Mouse (Mus musculus): ENCODE measurements around the gene Foxc2. TPM values are rescaled to one million over a fixed set of nuclear protein-coding genes. Genes with fewer than 3 reads are reported as not detected.
"Not testable (repeated sequence)": the region's sequence is repeated elsewhere in the genome, so short reads cannot be mapped to it uniquely, and the experiment has no call there.

The Foxc2 gene
- polyA plus RNA-seq, 1 experiment from 2014 or later: 0.12 TPM

DNA sequence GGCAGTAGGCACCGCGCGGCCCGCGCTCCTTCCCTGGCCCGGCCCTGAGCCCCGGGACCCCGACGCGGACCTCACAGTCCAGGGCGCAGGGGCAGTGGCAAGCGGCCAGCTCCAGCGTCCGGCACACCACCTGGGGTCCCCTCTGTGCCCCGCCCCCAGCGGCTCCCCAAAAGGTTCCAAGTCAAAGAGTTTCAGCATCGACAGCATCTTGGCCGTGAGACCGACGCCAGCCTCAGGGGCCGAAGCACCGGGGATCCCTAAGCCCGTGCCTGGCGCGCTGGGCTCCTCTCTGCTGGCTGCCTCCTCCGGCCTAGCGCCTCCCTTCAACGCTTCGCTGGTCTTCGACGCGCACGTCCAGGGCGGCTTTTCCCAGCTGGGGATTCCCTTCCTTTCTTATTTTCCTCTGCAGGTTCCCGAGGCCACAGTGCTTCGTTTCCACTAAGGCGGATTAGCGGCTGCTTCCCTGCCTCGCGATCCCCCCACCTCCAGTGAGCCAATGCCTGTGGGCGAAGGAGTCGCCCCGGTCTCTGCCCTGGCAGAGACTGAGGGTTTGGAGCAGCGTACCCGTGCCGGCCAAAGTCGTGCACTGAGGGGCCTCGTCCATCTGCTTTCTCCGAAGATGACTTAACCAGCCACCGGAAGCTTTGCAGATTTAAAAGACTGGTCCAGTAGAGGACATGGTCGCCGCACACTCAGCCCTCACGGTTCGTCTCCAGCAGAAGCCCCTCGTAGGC lies 12.7 kb downstream of the Foxc2 start:
- ATAC-seq (ENCODE audit: insufficient read depth, low FRiP score): no peak
- WGBS: 4% methylated on average over 55 of the region's 55 CpGs

DNA sequence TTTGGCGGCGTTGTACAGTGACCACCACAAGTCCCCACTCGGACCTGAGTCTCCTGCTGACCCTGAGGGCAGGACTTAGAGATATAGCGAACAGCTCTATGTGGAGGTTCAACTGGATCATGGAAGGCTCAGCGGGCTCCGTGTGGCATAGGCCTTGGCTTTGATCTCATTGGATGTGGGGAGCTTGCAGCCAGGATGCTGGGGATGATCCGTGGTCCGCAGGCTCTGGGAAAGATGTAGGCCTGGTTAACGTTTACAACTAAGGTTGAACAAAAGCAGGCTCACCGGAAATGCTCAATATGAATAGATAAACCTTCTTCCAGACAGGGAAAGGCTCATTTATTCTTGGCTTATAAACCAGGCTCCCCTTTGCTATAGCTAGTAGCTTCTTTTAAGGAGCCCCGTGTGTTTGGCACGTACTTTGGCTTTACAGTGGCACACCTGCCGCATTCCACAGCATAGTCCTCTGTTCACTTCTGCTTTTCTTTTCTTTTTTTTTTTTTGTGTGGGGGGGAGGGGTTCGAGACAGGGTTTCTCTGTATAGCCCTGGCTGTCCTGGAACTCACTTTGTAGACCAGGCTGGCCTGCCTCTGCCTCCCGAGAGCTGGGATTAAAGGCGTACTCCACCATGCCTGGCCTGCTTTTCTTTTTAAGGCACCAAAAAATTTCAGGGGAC lies 13.4 kb downstream of the Foxc2 start:
- no peak for ATAC-seq (ENCODE audit: insufficient read depth, low FRiP score)
- peak overlapping the region; percentile 68; the same call in 1 of the 2 replicates for H3K9ac ChIP-seq (ENCODE audit: low read length)
- 26% methylated on average over 16 of the region's 16 CpGs for WGBS
- H3K4me2 ChIP-seq (ENCODE audit: low read depth, low read length): peak overlapping the region; percentile 53
- peak overlapping the region; percentile 48 for H3K4me3 ChIP-seq (replicated peaks; ENCODE audit: low read length)
- no peaks in the 10 kb centered on the region for H3K9me3 ChIP-seq (replicated peaks; ENCODE audit: control insufficient read depth, low read length)
- H3K27me3 ChIP-seq (ENCODE audit: control insufficient read depth, insufficient read depth, low read length): peaks cover 55% of the 10 kb centered on the region
- peaks cover 19% of the 10 kb centered on the region for H3K4me1 ChIP-seq (ENCODE audit: control insufficient read depth, insufficient read depth, low read length)
- 0 out of 2 replicates have a peak overlapping the region, but pooled peaks have one; percentile 81 for H3K27ac ChIP-seq (ENCODE audit: low read length)
- no peaks in the 10 kb centered on the region for H3K36me3 ChIP-seq (ENCODE audit: control insufficient read depth, insufficient read depth, low read length)

More for the DNA sequence above, 12.7 kb downstream of the Foxc2 start:
- H3K4me3 ChIP-seq (replicated peaks; ENCODE audit: low read length): peak overlapping the region; percentile 48
- H3K4me1 ChIP-seq (ENCODE audit: control insufficient read depth, insufficient read depth, low read length): peaks cover 19% of the 10 kb centered on the region
- H3K27me3 ChIP-seq (ENCODE audit: control insufficient read depth, insufficient read depth, low read length): peaks cover 60% of the 10 kb centered on the region
- H3K9me3 ChIP-seq (replicated peaks; ENCODE audit: control insufficient read depth, low read length): no peaks in the 10 kb centered on the region
- peak overlapping the region; percentile 53 for H3K4me2 ChIP-seq (ENCODE audit: low read depth, low read length)
- no peaks in the 10 kb centered on the region for H3K36me3 ChIP-seq (ENCODE audit: control insufficient read depth, insufficient read depth, low read length)
- peak overlapping the region; percentile 81 for H3K27ac ChIP-seq (ENCODE audit: low read length)
- peak overlapping the region; percentile 68 for H3K9ac ChIP-seq (ENCODE audit: low read length)

DNA sequence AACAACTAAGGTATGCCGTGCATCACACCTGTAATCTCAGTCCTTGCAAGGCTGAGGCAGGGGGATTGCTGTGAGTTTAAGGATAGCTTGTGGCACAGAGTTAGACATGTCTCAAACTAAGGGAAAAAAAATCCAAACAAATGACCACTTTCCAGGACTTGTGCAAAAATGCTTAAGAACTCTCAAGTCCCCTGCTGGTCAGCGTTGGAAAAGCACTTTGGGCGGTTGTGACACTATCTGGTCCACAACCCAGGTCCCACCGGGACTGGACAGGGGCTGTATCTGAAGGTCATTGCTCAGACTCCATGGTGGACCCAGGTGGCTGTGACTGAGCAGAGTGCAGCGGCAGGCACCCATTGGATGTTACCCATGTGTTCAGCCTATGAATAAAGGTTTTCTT lies 14.6 kb downstream of the Foxc2 start:
- Histone ChIP-seq H3K9ac (ENCODE audit: low read length) (no peak overlapping the region), H3K4me2 (ENCODE audit: low read depth, low read length) (peak overlapping the region; percentile 53), H3K4me1 (ENCODE audit: control insufficient read depth, insufficient read depth, low read length) (peaks cover 10% of the 10 kb centered on the region; the same call in 1 of the 2 replicates), H3K36me3 (ENCODE audit: control insufficient read depth, insufficient read depth, low read length) (no peaks in the 10 kb centered on the region), H3K27ac (ENCODE audit: low read length) (no peak overlapping the region), H3K27me3 (ENCODE audit: control insufficient read depth, insufficient read depth, low read length) (peaks cover 49% of the 10 kb centered on the region), H3K4me3 (replicated peaks; ENCODE audit: low read length) (peak overlapping the region; percentile 27), H3K9me3 (replicated peaks; ENCODE audit: control insufficient read depth, low read length) (no peaks in the 10 kb centered on the region)
- WGBS: 36% methylated on average over 5 of the region's 5 CpGs
- ATAC-seq (ENCODE audit: insufficient read depth, low FRiP score): no peak

DNA sequence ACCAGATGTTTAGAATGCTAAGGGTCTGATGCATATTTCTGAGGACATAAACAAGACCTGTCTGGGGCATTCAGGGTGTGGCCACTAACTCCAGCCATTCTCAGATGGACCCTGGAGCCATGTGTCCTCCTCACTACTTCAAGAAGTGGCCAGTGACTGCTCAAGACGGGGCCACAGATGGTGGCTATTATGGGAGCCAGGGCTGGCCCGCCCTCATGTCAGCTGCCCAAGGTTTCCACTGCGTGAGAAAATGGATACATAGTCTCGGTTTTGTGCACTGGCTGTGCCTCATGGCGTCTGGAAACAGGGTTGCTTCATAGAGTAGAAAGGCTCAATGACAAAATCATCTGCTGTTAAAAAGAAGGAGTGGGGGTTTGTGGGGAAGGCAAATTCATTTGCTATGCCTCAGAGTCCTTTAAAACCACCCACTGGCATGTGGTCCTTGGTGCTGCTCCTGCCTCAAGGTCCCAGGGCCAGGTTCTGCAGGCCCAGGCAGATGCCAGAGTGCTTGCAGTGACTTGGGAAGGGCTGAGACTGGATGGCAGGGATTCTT lies 17.1 kb downstream of the Foxc2 start:
- Histone ChIP-seq H3K27me3 (ENCODE audit: control insufficient read depth, insufficient read depth, low read length) (peaks cover 27% of the 10 kb centered on the region), H3K4me1 (ENCODE audit: control insufficient read depth, insufficient read depth, low read length) (peaks cover 4% of the 10 kb centered on the region; the same call in 1 of the 2 replicates), H3K36me3 (ENCODE audit: control insufficient read depth, insufficient read depth, low read length) (no peaks in the 10 kb centered on the region), H3K27ac (ENCODE audit: low read length) (no peak overlapping the region), H3K4me2 (ENCODE audit: low read depth, low read length) (no peak overlapping the region), H3K9me3 (replicated peaks; ENCODE audit: control insufficient read depth, low read length) (peaks cover 5% of the 10 kb centered on the region; the same call in 1 of the 2 replicates), H3K9ac (ENCODE audit: low read length) (no peak overlapping the region), H3K4me3 (replicated peaks; ENCODE audit: low read length) (no peak overlapping the region)
- ATAC-seq (ENCODE audit: insufficient read depth, low FRiP score): no peak
- 73% methylated on average over 5 of the region's 5 CpGs for WGBS

DNA sequence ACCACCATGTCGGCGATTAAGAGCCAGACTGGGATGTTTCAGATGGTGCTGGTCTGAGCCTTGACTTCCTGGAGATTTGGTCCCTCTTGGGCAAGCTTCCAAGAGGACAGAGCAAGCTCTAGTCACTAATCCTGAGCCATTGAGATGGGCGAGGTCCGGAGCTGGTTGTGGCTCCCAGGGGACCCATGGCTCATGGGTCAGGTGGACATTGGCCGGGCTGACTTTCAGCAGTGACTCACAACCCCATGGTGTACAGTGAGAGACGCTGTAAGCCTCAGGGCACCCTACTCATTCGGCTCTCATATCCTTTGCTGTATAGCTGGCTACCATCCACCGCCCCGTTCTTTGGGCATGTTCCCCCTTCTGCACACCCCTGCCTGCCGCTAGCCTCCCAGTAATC lies 18.1 kb downstream of the Foxc2 start:
- ATAC-seq (ENCODE audit: insufficient read depth, low FRiP score): no peak
- Histone ChIP-seq H3K4me3 (replicated peaks; ENCODE audit: low read length) (no peak overlapping the region), H3K27ac (ENCODE audit: low read length) (no peak overlapping the region), H3K36me3 (ENCODE audit: control insufficient read depth, insufficient read depth, low read length) (no peaks in the 10 kb centered on the region), H3K9ac (ENCODE audit: low read length) (no peak overlapping the region), H3K4me1 (ENCODE audit: control insufficient read depth, insufficient read depth, low read length) (no peaks in the 10 kb centered on the region), H3K9me3 (replicated peaks; ENCODE audit: control insufficient read depth, low read length) (peaks cover 5% of the 10 kb centered on the region; the same call in 1 of the 2 replicates), H3K27me3 (ENCODE audit: control insufficient read depth, insufficient read depth, low read length) (peaks cover 17% of the 10 kb centered on the region), H3K4me2 (ENCODE audit: low read depth, low read length) (no peak overlapping the region)
- 88% methylated on average over 10 of the region's 10 CpGs for WGBS

DNA sequence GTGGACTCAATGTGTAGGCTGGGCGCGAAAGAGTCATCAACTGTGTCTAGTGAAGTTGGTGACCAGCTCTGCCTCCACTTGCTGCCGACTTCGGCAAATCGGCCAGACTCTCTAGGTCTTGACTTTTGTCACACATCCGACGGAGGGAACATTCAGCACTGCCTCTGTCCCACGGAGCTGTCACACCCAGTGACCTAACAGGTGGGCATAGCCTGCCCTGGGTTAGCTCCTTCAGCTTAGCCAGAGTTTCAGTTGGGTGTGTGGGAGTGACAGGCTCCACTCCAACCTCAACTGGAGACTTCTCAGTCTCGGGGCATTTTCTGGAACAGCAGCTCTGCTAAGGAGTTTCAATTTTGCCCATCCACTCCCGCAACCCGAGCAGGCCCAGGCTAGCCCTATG lies 18.5 kb downstream of the Foxc2 start:
- peaks cover 5% of the 10 kb centered on the region; the same call in 1 of the 2 replicates for H3K9me3 ChIP-seq (replicated peaks; ENCODE audit: control insufficient read depth, low read length)
- no peaks in the 10 kb centered on the region for H3K4me1 ChIP-seq (ENCODE audit: control insufficient read depth, insufficient read depth, low read length)
- ATAC-seq (ENCODE audit: insufficient read depth, low FRiP score): no peak
- WGBS: 85% methylated on average over 11 of the region's 11 CpGs
- H3K9ac ChIP-seq (ENCODE audit: low read length): no peak overlapping the region
- H3K36me3 ChIP-seq (ENCODE audit: control insufficient read depth, insufficient read depth, low read length): no peaks in the 10 kb centered on the region
- no peak overlapping the region for H3K27ac ChIP-seq (ENCODE audit: low read length)
- no peak overlapping the region for H3K4me3 ChIP-seq (replicated peaks; ENCODE audit: low read length)
- peaks cover 13% of the 10 kb centered on the region; the same call in 1 of the 2 replicates for H3K27me3 ChIP-seq (ENCODE audit: control insufficient read depth, insufficient read depth, low read length)
- H3K4me2 ChIP-seq (ENCODE audit: low read depth, low read length): no peak overlapping the region

DNA sequence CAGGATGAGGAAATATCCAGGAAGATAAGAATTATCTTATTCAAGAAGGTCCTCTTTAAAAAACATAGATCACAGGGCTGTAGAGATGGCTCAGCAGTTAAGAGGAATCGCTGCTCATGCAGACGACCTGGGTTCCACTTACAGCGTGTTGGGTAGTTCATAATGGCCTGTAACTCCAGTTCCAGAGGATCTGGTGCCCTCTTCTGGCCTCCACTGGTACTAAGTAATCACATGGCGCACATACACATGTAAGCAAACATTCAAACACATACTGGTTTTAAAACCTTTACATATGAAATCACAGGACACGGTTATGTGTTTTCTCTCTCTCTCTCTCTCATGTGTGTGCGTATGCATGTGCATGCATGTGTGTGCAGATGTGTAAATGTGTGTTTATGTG lies 20.9 kb downstream of the Foxc2 start:
- Histone ChIP-seq H3K9me3 (replicated peaks; ENCODE audit: control insufficient read depth, low read length) (peaks cover 5% of the 10 kb centered on the region; the same call in 1 of the 2 replicates), H3K27me3 (ENCODE audit: control insufficient read depth, insufficient read depth, low read length) (0 out of 2 replicates have a peak, but pooled peaks cover 6% of the 10 kb centered on the region), H3K4me3 (replicated peaks; ENCODE audit: low read length) (no peak overlapping the region), H3K4me1 (ENCODE audit: control insufficient read depth, insufficient read depth, low read length) (no peaks in the 10 kb centered on the region), H3K27ac (ENCODE audit: low read length) (no peak overlapping the region), H3K9ac (ENCODE audit: low read length) (no peak overlapping the region), H3K36me3 (ENCODE audit: control insufficient read depth, insufficient read depth, low read length) (no peaks in the 10 kb centered on the region), H3K4me2 (ENCODE audit: low read depth, low read length) (no peak overlapping the region)
- 93% methylated on average over 6 of the region's 6 CpGs for whole genome bisulfite sequencing
- no peak for ATAC-seq (ENCODE audit: insufficient read depth, low FRiP score)

DNA sequence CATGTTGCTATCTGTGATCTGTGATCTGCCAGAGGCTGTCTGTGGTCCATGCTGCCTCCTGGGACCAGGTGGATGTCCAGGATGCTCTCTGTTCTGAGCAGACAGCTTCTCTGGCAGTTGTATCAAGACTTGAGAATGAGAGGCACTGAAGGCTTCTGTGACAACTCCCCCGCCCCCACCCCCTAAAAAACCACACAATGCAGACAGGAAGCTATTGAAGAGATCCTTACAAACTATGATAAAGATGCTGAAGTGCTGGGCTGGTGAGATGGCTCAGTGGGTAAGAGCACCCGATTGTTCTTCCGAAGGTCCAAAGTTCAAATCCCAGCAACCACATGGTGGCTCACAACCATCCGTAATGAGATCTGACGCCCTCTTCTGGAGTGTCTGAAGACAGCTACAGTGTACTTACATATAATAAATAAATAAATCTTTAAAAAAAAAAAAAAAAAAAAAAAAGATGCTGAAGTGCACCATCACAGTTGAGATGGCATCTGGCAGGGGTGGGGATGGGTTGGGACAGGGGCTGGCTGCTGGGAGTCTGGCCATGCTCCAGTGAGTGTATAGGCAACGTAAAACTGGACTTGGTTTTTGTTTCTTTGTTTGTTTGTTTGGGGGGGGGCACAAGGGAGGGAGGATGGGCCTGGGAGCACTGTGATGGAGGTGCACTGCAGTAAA lies 29.6 kb downstream of the Foxc2 start:
- H3K4me2 ChIP-seq (ENCODE audit: low read depth, low read length); ATAC-seq (ENCODE audit: insufficient read depth, low FRiP score); H3K4me3 ChIP-seq (replicated peaks; ENCODE audit: low read length); H3K9me3 ChIP-seq (replicated peaks; ENCODE audit: control insufficient read depth, low read length); H3K4me1 ChIP-seq (ENCODE audit: control insufficient read depth, insufficient read depth, low read length); H3K27me3 ChIP-seq (ENCODE audit: control insufficient read depth, insufficient read depth, low read length); H3K36me3 ChIP-seq (ENCODE audit: control insufficient read depth, insufficient read depth, low read length); H3K27ac ChIP-seq (ENCODE audit: low read length); H3K9ac ChIP-seq (ENCODE audit: low read length): not testable (repeated sequence)
- 72% methylated on average over 4 of the region's 6 CpGs for WGBS

Data from stomach, embryonic 16.5 days (tissue).